Mouse (Mus musculus) WW6 (cell line): Measurements from ENCODE around the gene Taldo1.

Source experiments
- DNase-seq: peaks from one replicate; pipeline ENCODE4 v3.0.0-alpha.2; 2013; ENCODE audit warnings: low read depth, low spot score

Gene Taldo1

DNA sequence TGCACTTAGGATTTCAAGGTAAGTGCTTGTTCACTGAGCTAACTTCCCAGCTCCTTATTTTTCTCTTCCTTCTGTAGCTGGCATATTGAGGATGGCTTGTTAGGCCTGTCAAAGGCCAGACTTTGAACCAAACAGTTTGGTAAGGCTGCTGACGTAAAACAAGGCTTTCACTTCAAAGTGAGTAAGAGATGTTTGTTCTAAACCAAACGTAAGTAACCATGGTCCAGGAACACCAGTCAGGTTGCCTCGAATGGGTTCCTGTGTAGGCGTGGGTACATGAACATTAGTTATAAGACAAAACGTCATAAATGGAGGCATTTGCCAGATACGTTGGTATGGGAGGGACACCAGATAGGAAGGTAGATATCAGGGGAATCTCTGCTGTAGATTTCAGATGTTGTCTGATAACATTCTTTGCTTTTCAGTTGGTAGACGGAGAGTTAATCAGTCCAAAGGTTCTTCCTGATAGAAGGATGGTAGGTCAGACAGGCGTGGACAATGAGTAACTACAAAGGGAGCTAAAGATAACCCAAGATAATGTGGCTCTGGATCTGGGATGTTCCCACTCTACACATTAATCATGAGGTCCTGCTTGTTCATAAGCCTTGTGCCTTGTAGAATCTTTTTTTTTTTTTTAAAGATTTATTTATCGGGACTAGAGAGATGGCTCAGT, 28.2 kb downstream of the Taldo1 start:
- no peak for DNase-seq

GRCm38 (mm10) chr7:141423811-141424210, 31.8 kb downstream of the Taldo1 start:
- DNase-seq = no peak

GRCm38 (mm10) chr7:141426948-141427730, 35.1 kb downstream of the Taldo1 start:
- DNase-seq = no peak

GRCm38 (mm10) chr7:141428701-141429100, 36.7 kb downstream of the Taldo1 start:
- no peak for DNase-seq

DNA sequence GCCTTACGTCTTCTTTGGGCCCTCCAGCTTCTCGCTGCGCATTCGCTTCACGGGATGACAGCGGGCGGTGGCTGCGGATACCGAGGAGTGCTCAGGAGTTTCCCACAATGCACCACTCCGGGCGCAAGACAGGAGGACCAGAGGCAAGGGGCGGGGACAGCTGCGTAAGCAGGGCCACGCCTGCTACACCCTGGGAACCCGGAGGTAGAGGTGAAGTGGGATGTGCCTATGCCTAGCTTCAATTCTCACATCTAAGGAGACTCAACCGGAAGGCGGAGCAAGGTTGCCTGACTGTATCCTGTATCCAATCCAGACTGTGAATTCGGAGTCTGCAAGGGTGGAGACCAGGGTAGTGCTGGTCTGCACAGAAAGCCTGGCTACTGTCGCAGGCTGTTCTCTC, 37.3 kb downstream of the Taldo1 start, which contains the start of gene Cend1:
Gene Cend1 (minus strand): TSS at position 182 of the 400 bp plus-strand sequence.
- peak; percentile 82 for DNase-seq

DNA sequence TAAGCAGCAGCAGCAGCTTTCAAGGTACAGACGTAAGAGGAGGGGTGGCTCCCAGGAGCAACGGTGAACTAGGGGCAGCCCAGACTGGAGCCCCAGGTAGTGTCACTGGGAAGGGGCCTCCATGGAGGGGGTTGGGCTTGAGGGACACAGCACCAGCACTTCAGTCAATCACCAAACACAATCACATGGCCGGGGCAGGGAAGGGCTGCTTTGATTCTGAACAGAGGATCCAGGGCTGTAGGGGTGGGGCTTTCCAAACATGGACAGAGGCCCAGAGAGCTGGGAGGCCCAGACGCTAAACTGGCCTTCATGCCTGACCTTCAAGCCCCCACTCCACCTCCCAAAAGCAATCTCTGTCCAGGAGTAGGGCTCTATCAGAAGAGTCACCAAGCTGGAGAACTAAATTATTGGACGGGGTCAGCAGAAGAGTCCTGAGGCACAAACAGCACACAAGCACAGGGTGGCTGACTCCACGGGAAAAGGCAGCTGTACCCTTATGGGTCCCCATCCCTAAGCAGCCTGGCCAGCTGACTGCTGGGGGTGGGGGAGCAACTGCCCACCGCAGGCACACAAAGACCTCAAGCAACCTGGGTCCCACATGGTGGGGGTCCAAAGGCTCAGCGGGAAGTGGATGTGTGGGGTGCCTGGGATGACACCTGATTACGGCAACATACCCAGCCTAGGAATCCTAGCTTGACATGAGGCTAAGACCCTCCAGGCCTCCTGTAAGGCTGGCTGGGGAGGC, 38.0 kb downstream of the Taldo1 start:
- no peak for DNase-seq

DNA sequence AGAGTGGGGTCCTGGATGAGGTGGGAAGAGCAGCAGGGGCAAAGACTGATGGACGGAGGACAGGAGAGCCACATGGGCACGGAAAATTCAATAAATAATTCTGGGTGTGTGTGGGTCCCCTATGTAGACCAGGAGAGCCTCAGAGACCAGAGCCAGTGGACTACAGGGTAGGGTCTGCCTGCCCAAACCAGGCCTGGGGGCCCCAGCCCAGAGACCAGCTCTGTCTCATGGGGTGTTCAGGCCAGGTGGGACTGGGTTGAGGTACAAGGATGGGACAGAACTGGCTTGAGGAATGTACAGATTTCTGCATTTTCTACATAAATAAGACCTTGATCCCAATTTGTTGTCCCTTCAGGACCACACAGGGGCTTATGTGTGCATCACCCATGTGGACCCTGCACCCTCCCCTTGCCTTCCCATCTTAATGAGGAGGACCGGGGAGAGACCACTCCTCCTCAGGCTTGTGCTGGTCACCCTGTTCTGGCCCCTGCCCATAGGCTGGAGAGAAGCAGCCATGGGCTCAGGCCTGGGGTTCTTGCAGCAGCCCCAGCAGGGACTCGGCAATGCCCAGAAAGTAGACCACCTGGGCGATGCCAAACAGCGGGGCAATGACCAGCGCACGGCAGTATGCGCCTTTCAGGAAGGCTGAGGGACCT, 38.7 kb downstream of the Taldo1 start:
- no peak for DNase-seq

DNA sequence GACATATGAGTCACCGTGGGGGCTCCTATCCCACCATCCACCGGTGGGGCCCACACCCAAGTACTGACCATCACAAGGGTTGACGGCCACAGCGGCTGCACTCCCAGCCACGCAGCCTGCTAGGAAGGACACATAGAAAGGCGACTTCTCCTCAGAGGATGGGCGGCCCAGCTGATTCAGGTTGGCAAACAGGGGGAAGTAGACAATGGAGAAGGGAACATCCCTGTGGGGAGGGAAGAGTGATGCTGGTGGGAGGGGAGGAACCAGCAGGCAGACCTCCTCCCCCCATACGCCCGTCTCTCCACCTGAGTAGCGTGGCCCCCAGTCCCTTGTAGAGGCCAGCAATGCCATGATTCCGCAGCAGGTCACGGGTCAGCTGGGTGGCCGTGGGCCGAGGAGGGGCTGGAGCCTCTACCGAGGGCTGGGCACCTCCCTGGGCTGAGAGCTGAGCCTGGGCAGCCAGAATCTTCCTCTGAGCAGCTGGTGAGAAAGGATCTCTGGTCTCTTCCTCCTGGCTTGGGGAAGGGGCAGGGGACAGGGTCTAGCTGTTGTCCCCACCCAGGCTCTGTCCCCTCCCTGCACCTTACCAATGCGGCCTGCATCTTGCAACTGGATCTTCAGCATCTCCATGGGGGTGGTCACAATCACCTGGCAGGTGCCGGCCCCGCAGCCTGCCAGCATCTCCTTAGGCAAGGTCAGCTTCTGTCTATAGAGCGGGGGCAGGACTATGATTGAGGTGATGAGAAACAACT, 39.6 kb downstream of the Taldo1 start:
- no peak for DNase-seq

DNA sequence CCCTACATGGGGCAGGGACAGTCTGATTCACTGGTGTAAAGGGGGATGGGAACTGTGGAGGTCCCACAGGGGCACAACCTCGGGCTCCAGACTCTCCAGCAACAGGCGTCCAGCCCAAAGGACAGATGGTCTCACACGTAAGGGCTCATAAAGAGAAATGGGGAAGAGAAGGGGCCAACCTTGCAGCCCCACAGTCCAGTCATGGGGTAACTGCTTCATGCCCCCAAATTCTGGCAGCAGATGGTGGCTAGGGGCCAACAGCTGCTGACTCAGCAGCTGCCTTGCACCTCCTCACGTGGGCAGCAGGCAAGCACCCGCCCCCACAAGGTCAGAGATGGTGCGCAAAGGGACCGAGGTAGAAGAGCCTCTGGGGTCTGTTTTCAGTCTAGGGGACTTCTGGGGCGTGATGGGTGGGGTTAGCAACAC, 40.2 kb downstream of the Taldo1 start:
- no peak for DNase-seq

DNA sequence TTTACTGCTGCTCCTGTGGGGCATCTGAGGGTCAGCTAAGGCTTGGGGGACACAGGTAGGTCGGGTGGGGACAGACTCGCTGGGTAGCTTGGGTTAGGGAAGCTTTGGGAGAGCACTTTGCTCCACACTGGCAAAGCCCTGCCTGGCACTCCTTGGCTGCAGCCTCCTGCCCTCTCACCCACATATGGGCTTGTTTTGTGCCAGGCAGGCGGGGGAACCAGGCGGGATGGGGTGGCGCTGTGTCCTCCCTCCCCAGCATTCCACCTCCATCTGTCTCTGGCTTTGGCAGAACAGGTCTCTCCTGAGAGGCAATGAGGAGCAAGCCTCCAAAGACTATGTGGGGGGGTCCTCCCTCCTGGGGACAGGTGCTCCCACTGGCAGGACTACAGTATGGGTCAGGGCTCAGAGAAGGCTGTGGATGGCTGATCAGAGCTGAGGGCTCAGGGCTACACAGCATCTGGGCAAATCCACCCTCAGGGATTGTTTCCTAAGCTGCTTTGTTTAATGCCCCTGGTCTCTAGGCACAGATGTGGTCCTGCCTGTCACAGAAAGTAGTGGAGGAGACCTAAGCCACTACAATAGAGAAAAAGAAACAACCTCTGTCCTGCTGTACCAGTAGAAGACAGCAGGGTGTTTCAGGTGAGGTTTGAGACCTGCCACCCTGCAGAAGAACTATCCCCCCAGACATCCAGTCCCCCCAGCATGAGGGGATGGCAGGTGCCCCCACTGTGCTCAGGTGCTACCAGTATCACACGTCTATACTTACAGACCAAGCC, 40.9 kb downstream of the Taldo1 start:
- no peak for DNase-seq

- DNase-seq = no peak
Observed at GRCm38 (mm10) chr7:141433517-141434400, 41.8 kb downstream of the Taldo1 start.

DNA sequence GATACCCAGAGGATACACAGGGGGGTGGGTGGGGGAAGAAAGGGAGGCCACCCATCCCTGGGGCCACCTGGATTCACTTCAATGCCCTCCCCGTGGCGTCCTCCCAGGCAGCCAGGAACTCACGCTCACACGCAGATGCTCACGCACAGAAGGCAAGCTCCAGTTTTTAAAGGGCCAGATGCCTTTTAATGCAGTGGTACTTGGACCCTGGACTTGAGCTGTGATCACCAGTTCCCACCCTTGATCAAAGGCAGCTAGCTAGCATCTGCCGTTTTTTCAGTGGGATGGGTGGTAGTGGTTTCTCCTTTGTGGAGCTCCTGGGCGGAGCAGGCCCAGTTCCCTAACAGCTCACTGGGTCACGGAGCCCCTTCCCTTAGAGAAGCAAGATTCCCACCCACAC, 42.5 kb downstream of the Taldo1 start:
- no peak for DNase-seq

- DNase-seq = no peak
Observed at GRCm38 (mm10) chr7:141435129-141435855, 43.3 kb downstream of the Taldo1 start.

- no peak for DNase-seq
Observed at GRCm38 (mm10) chr7:141435856-141436522, 44.0 kb downstream of the Taldo1 start.

- DNase-seq = no peak
Observed at GRCm38 (mm10) chr7:141436523-141436892, 44.5 kb downstream of the Taldo1 start.

DNA sequence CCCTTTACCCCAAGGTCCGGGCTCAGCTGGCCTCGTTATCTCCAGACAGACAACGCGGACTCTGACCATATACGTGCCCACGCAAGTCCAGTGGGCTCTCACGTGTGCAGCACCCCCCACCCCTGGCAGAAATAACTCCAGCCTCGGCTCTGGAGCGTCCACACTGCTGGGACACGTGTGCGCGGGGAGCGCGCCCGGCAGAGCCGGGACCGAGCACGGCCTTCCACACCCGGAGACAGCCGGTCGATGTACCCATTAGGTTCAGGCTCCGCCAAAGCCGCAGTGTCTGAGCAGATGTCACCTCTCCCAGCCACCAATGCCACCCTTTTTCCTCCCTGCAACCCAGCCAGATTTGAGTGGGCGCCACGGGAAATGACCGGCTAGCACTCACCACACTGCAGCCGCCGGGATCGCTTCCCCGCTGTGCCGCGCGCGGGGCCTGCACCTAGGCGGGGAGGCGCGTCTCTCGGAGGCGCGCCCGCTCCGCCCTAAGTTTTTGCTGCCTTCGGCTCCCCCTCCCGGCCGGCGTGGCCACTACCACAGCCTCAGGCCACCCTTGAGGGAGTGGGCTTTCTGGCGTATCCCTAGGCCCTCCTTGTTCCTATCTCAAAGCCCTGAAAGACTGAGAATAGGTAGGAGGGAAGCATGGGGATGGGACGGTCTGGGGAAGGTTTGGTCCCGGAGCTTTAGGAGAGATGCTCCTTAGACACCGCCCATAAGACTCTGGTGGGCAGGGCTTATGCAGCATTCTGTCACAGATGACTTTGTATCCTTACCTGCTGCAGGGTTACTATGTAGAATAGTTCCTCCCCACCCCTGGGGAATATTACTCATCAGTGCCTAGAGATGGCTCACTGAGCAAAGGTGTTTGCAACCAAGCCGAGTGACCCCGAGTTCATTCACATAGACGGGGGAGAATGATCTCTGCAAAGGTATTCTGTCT, 45.5 kb downstream of the Taldo1 start, which contains the start of gene Slc25a22:
Gene Slc25a22 (minus strand): TSS at position 715 of the 943 bp plus-strand sequence.
- peak; percentile 73 for DNase-seq
